Mouse (Mus musculus) myocyte (in vitro differentiated cells): ENCODE data around the gene Trappc10. TPM values are rescaled to one million over a fixed set of nuclear protein-coding genes. Genes with fewer than 3 reads are reported as not detected.

Experiments
- H3K27me3 ChIP-seq: one replicate; pipeline ENCODE4 v1.6.1; 2011; ENCODE audit not compliant: control insufficient read depth, insufficient read depth, insufficient read length
- H3K36me3 ChIP-seq: one replicate; pipeline ENCODE4 v1.6.1; 2011; ENCODE audit not compliant: control insufficient read depth, insufficient read depth
- H3K4me2 ChIP-seq: one replicate; pipeline ENCODE4 v1.6.1; 2011; ENCODE audit warnings: low read depth, control low read depth
- H3K4me3 ChIP-seq: one replicate; pipeline ENCODE4 v1.5.1; 2011; ENCODE audit warnings: mild to moderate bottlenecking, control low read depth, moderate library complexity
- H3K79me2 ChIP-seq: one replicate; pipeline ENCODE4 v1.6.1; 2011; ENCODE audit not compliant: control insufficient read depth, insufficient read depth
- H3ac ChIP-seq: one replicate; pipeline ENCODE4 v1.6.1; 2011; ENCODE audit not compliant: control insufficient read depth, insufficient read length
- CEBPB ChIP-seq: IDR thresholded peaks from 2 replicates; pipeline ENCODE4 v1.6.1; 2011; ENCODE audit warnings: mild to moderate bottlenecking, moderate library complexity; ENCODE audit not compliant: poor library complexity, insufficient read depth, severe bottlenecking
- E2F4 ChIP-seq: IDR thresholded peaks from one replicate; pipeline ENCODE4 v1.6.1; 2011; ENCODE audit warnings: mild to moderate bottlenecking, control low read depth, moderate library complexity; ENCODE audit not compliant: insufficient read depth
- MAX ChIP-seq: IDR thresholded peaks from one replicate; pipeline ENCODE4 v1.6.1; 2011; ENCODE audit warnings: low read depth, mild to moderate bottlenecking, control low read depth
- MYOD1 ChIP-seq, 3 experiments: IDR thresholded peaks; one replicate each; pipeline ENCODE4 v1.6.1; 2011; ENCODE audit warnings: control low read depth in 2 of 3, low read depth in 2 of 3, mild to moderate bottlenecking in 2 of 3, moderate library complexity in 1 of 3; ENCODE audit not compliant: insufficient read length in 2 of 3, control insufficient read depth in 1 of 3
- MYOG ChIP-seq, 3 experiments: IDR thresholded peaks; one replicate each; pipeline ENCODE4 v1.6.1; 2011; ENCODE audit warnings: control low read depth in 2 of 3, low read depth in 2 of 3, mild to moderate bottlenecking in 2 of 3; ENCODE audit not compliant: insufficient read length in 2 of 3, control insufficient read depth in 1 of 3, insufficient read depth in 1 of 3
- POLR2A ChIP-seq: IDR thresholded peaks from one replicate; pipeline ENCODE4 v1.6.1; 2011; ENCODE audit warnings: low read depth, mild to moderate bottlenecking, control low read depth, moderate library complexity; ENCODE audit not compliant: insufficient read length
- POLR2AphosphoS2 ChIP-seq: IDR thresholded peaks from one replicate; pipeline ENCODE4 v1.6.1; 2011; ENCODE audit warnings: low read depth, control low read depth; ENCODE audit not compliant: insufficient read length
- REST ChIP-seq: IDR thresholded peaks from one replicate; pipeline ENCODE4 v1.6.1; 2011; ENCODE audit warnings: mild to moderate bottlenecking, control low read depth, moderate library complexity; ENCODE audit not compliant: insufficient read depth, insufficient read length
- SRF ChIP-seq: IDR thresholded peaks from one replicate; pipeline ENCODE4 v1.6.1; 2011; ENCODE audit warnings: low read depth; ENCODE audit not compliant: control insufficient read depth, insufficient read length
- TCF12 ChIP-seq: IDR thresholded peaks from one replicate; pipeline ENCODE4 v1.6.1; 2011; ENCODE audit warnings: mild to moderate bottlenecking, control low read depth; ENCODE audit not compliant: poor library complexity, insufficient read depth, severe bottlenecking
- TCF3 ChIP-seq: IDR thresholded peaks from one replicate; pipeline ENCODE4 v1.6.1; 2011; ENCODE audit warnings: low read depth, control low read depth; ENCODE audit not compliant: insufficient read length
- USF1 ChIP-seq: IDR thresholded peaks from one replicate; pipeline ENCODE4 v1.6.1; 2011; ENCODE audit warnings: low read depth, mild to moderate bottlenecking, control low read depth, moderate library complexity
- polyA plus RNA-seq: library from polyadenylated mRNA; unstranded; fragments of >200 nt; fragmentation: generic; extraction: Trizol; gene quantifications from one replicate; pipeline ENCODE4 v1.2.1, GENCODE M21; 2012; ENCODE audit warnings: missing spikeins

Trappc10 gene
- polyA plus RNA-seq, 1 experiment, result 24.6 TPM

- no peaks in the 10 kb centered on the region for H3K79me2 ChIP-seq
- H3K27me3 ChIP-seq, result peaks cover 28% of the 10 kb centered on the region
- no peaks in the 10 kb centered on the region for H3K36me3 ChIP-seq
- TF ChIP-seq MYOG (IDR thresholded peaks at IDR 0.05; ENCODE audit: control insufficient read depth in 1 of 3, insufficient read depth in 1 of 3, insufficient read length in 2 of 3, low read depth in 2 of 3) (no peak), MYOD1 (IDR thresholded peaks at IDR 0.05; ENCODE audit: control insufficient read depth in 1 of 3, insufficient read length in 2 of 3, low read depth in 2 of 3) (no peak), REST (no peak), USF1 (no peak), MAX (no peak), POLR2AphosphoS2 (no peak), TCF3 (no peak), SRF (no peak), CEBPB (no peak), TCF12 (no peak), POLR2A (no peak), E2F4 (no peak)
- H3K4me3 ChIP-seq, result no peak overlapping the region
- H3ac ChIP-seq, result no peak overlapping the region
- no peak overlapping the region for H3K4me2 ChIP-seq
Observed at GRCm38 (mm10) chr10:78259230-78259629, 14.8 kb upstream of the Trappc10 start.

GRCm38 (mm10) chr10:78258142-78258675 is 13.8 kb upstream of the Trappc10 start:
- no peaks in the 10 kb centered on the region for H3K79me2 ChIP-seq
- no peak for TF ChIP-seq MYOG (IDR thresholded peaks at IDR 0.05; ENCODE audit: control insufficient read depth in 1 of 3, insufficient read depth in 1 of 3, insufficient read length in 2 of 3, low read depth in 2 of 3)
- no peak for TF ChIP-seq E2F4
- no peak for TF ChIP-seq POLR2AphosphoS2
- no peak for TF ChIP-seq TCF12
- TF ChIP-seq MYOD1 (IDR thresholded peaks at IDR 0.05; ENCODE audit: control insufficient read depth in 1 of 3, insufficient read length in 2 of 3, low read depth in 2 of 3), result no peak
- no peak for TF ChIP-seq SRF
- no peak for TF ChIP-seq USF1
- TF ChIP-seq MAX, result no peak
- TF ChIP-seq REST, result no peak
- no peak for TF ChIP-seq POLR2A
- TF ChIP-seq TCF3, result no peak
- TF ChIP-seq CEBPB, result no peak
- no peaks in the 10 kb centered on the region for H3K36me3 ChIP-seq
- peaks cover 28% of the 10 kb centered on the region for H3K27me3 ChIP-seq
- no peak overlapping the region for H3K4me3 ChIP-seq
- no peak overlapping the region for H3ac ChIP-seq
- H3K4me2 ChIP-seq, result no peak overlapping the region

- Histone ChIP-seq H3K36me3 (no peaks in the 10 kb centered on the region), H3K4me2 (peak overlapping the region; percentile 18), H3K4me3 (no peak overlapping the region), H3K27me3 (peaks cover 19% of the 10 kb centered on the region), H3K79me2 (no peaks in the 10 kb centered on the region), H3ac (no peak overlapping the region)
- TF ChIP-seq USF1 (peak; percentile 4), MAX (no peak)
Observed at GRCm38 (mm10) chr10:78255646-78256059, 11.2 kb upstream of the Trappc10 start.

- no peak overlapping the region for H3K4me2 ChIP-seq
- no peaks in the 10 kb centered on the region for H3K36me3 ChIP-seq
- no peak for TF ChIP-seq MAX
- TF ChIP-seq E2F4, result no peak
- no peak for TF ChIP-seq REST
- no peak for TF ChIP-seq POLR2A
- no peak for TF ChIP-seq MYOG (IDR thresholded peaks at IDR 0.05; ENCODE audit: control insufficient read depth in 1 of 3, insufficient read depth in 1 of 3, insufficient read length in 2 of 3, low read depth in 2 of 3)
- no peak for TF ChIP-seq SRF
- TF ChIP-seq TCF12, result no peak
- no peak for TF ChIP-seq USF1
- TF ChIP-seq CEBPB, result no peak
- no peak overlapping the region for H3ac ChIP-seq
- H3K27me3 ChIP-seq, result no peaks in the 10 kb centered on the region
- no peak overlapping the region for H3K4me3 ChIP-seq
- H3K79me2 ChIP-seq, result peaks cover 20% of the 10 kb centered on the region
Observed at GRCm38 (mm10) chr10:78247206-78247605, 2.8 kb upstream of the Trappc10 start.

- H3K4me3 ChIP-seq, result no peak overlapping the region
- no peaks in the 10 kb centered on the region for H3K36me3 ChIP-seq
- no peak overlapping the region for H3K4me2 ChIP-seq
- H3K79me2 ChIP-seq, result peaks cover 21% of the 10 kb centered on the region
- H3K27me3 ChIP-seq, result no peaks in the 10 kb centered on the region
- H3ac ChIP-seq, result no peak overlapping the region
- TF ChIP-seq CEBPB, result no peak
- TF ChIP-seq TCF3, result no peak
- TF ChIP-seq SRF, result no peak
- TF ChIP-seq MYOG (IDR thresholded peaks at IDR 0.05; ENCODE audit: control insufficient read depth in 1 of 3, insufficient read depth in 1 of 3, insufficient read length in 2 of 3, low read depth in 2 of 3), result no peak
- no peak for TF ChIP-seq REST
- TF ChIP-seq MAX, result no peak
- no peak for TF ChIP-seq USF1
- no peak for TF ChIP-seq E2F4
- TF ChIP-seq POLR2A, result no peak
- TF ChIP-seq MYOD1 (IDR thresholded peaks at IDR 0.05; ENCODE audit: control insufficient read depth in 1 of 3, insufficient read length in 2 of 3, low read depth in 2 of 3), result no peak
- TF ChIP-seq TCF12, result no peak
- TF ChIP-seq POLR2AphosphoS2, result no peak
Observed at GRCm38 (mm10) chr10:78246725-78247124, 2.3 kb upstream of the Trappc10 start.
